Mouse (Mus musculus): ENCODE data around the gene Vmn1r202. TPM values are rescaled to one million over a fixed set of nuclear protein-coding genes. Genes with fewer than 3 reads are reported as not detected.
"Not testable (repeated sequence)": the region's sequence is repeated elsewhere in the genome, so short reads cannot be mapped to it uniquely, and the experiment has no call there.

The Vmn1r202 gene
- polyA plus RNA-seq (2021), result not detected

DNA sequence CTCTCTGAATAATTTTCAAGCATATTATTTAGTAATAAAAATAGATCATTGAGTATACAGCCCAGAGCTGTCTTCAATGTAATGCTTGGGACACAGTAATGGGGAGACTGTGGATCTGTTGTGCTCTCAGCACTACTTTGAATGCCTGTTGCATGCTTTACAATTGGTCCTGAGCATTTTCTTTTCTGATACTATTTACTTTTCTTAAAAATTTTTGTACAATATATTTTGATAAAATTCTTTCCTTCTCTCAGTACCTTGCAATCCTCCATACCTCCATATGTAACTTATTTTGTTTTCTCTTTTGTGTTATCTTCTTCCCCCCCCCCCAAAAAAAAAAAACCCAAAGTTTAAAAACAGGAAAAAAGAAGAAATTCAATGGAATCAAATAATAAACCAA lies at the start of gene Vmn1r202:
Gene Vmn1r202 (minus strand): TSS at position 101 of the 400 bp plus-strand sequence.
- TF ChIP-seq CTCF (IDR thresholded peaks at IDR 0.05), result no peak
- no peaks in the 10 kb centered on the region for H3K27me3 ChIP-seq
- DNase-seq (ENCODE audit: low read depth, low spot score) (no peak), ATAC-seq (no peak)
- POLR2A ChIA-PET, result no interaction called here
- in situ Hi-C loops (cut with MboI; ENCODE audit: low pct_unique_long_range_greater_than_20kb), result no loop called here
- CTCF ChIA-PET, result no interaction called here

DNA sequence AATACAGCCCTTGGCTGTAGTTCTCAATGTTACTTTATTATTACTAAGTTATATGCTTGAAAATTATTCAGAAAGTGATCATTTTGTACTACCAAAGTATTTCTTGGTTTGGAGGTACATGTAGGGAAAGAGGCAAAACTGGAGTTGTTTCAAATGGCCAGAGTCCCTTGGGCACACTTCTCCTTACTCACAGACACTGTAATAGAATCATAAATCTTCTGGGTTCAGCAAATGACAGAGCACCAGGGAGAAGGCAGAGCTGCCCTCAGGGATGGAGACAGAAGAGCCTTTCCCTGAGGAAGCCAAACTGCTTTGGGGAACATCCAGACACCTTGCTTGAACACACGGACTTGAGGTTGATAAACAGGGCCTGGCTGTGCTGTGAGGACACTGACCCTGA lies 47.7 kb upstream of the Vmn1r202 start, which contains the start of gene Vmn1r204:
Gene Vmn1r204 (plus strand): TSS at position 301 of the 400 bp plus-strand sequence.
- POLR2A ChIA-PET; DNase-seq (ENCODE audit: low read depth, low spot score); CTCF ChIA-PET; ATAC-seq; H3K27me3 ChIP-seq: not testable (repeated sequence)
- in situ Hi-C loops (cut with MboI; ENCODE audit: low pct_unique_long_range_greater_than_20kb), result loop anchor here (10.0 kb wide), 1 partner anchor 328 kb away; the partner anchor contains the start of gene Vmn1r193

DNA sequence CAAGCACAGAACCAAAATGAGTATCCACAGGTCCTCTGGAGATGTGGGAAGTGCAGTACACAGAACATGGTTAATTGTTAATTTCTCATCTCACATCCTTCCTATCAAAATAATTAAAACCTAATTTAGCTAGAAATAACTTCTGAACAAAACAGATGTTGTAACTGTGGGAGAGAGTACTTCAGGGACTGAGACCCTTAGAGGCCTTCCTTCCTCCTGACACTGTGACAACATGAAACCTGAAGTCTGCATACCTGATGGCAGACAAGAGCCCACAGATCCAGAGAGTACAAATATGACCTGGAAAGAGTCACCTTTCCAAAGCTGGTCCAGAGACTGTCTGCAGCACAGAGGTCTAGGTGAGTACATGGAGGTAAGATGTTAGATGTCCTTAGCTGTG lies 12.6 kb upstream of the Vmn1r202 start, which contains the start of gene Vmn1r203:
Gene Vmn1r203 (plus strand): TSS at position 301 of the 400 bp plus-strand sequence.
- ATAC-seq, result no peak
- DNase-seq (ENCODE audit: low read depth, low spot score), result no peak
- no peaks in the 10 kb centered on the region for H3K27me3 ChIP-seq
- POLR2A ChIA-PET, result no interaction called here
- CTCF ChIA-PET, result interaction anchor here (1.6 kb wide), 1 partner anchor 8 kb away, joined by 4 read pairs; no protein-coding TSS in a partner anchor
- TF ChIP-seq CTCF (IDR thresholded peaks at IDR 0.05), result no peak
- in situ Hi-C loops (cut with MboI; ENCODE audit: low pct_unique_long_range_greater_than_20kb), result no loop called here

DNA sequence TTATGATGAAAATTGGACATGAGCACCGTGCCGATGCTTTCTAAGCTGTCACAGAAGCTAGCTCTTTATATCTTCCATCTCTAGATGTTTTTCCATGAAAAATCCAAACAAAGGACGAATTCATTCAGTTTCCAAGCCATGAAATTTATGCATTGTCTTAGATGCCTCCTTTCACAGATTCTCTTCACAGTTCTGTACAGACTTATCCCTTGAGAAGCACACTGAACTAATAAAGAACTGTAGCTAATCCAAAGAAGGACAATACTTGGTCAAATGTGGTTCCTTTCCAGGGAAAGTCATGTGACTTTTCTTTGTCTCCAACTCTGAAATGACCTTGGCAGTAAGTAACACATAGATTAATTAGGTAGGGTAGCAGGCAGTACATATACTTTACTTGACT lies 2.8 kb downstream of the Vmn1r202 start:
- TF ChIP-seq CTCF (IDR thresholded peaks at IDR 0.05), result no peak
- ChIA-PET POLR2A (no interaction called here), CTCF (no interaction called here)
- no peaks in the 10 kb centered on the region for H3K27me3 ChIP-seq
- no peak for ATAC-seq
- DNase-seq (ENCODE audit: low read depth, low spot score), result no peak
- in situ Hi-C loops (cut with MboI; ENCODE audit: low pct_unique_long_range_greater_than_20kb), result no loop called here

DNA sequence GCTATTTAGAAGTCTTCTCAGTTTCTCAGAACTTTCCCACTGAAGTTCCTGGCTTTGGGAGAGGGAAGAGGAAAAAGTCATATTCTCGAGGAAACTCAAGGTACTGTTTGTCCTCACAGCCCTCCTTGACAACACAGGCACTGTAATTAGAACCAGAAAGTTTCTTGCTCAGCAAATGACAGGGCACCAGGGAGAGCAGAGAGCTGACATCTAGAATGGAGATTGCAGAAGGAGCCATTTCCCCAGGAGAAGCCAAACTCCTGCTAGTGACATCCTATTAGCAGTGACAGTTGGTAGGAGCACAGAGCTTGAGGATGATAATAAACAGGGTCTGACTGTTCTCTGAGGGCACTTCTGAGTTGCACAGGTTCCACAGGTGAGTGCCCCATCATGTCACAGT lies 33.6 kb downstream of the Vmn1r202 start, which contains the start of gene Vmn1r201:
Gene Vmn1r201 (plus strand): TSS at position 301 of the 400 bp plus-strand sequence.
- no peak for TF ChIP-seq CTCF (IDR thresholded peaks at IDR 0.05)
- DNase-seq (ENCODE audit: low read depth, low spot score) (no peak), ATAC-seq (no peak)
- ChIA-PET CTCF (no interaction called here), POLR2A (no interaction called here)
- in situ Hi-C loops (cut with MboI; ENCODE audit: low pct_unique_long_range_greater_than_20kb), result no loop called here
- no peaks in the 10 kb centered on the region for H3K27me3 ChIP-seq

DNA sequence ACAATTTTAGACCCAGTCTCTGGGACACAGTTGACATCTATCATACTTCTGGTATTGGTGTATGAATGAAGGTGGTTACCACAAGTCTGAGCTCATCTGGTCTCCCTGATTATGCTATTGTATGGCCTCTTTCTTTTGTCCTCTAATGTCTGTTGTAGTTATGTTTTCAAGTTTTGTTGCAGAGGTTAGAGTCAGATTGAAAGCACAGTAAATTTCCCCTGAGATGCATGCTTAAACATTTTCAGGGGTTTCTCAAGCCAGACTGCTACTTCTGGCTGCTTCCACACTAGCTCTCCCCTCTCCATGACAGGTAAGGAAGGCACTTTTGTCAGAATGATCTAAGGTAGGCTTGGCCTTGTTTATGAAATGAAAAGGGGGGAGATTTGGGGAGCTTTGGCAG lies 50.0 kb downstream of the Vmn1r202 start:
- TF ChIP-seq CTCF (IDR thresholded peaks at IDR 0.05), result no peak
- no peak for ATAC-seq
- CTCF ChIA-PET, result interaction anchor here (1.8 kb wide), 1 partner anchor 9 kb away, joined by 4 read pairs; no protein-coding TSS in a partner anchor
- no peak for DNase-seq (ENCODE audit: low read depth, low spot score)
- POLR2A ChIA-PET, result no interaction called here
- in situ Hi-C loops (cut with MboI; ENCODE audit: low pct_unique_long_range_greater_than_20kb), result no loop called here
- no peaks in the 10 kb centered on the region for H3K27me3 ChIP-seq

Other genes with a start within 250 kb of the Vmn1r202 start
- not detected for gene Vmn1r195, start 234.9 kb downstream of the Vmn1r202 start, polyA plus RNA-seq (2021)
- 0.03 TPM for gene Vmn1r196, start 215.5 kb downstream of the Vmn1r202 start, polyA plus RNA-seq (2021)
- not detected for gene Vmn1r197, start 180.8 kb downstream of the Vmn1r202 start, polyA plus RNA-seq (2021)
- gene Vmn1r198, start 155.0 kb downstream of the Vmn1r202 start, polyA plus RNA-seq (2021), result not detected
- not detected for gene Vmn1r199, start 125.6 kb downstream of the Vmn1r202 start, polyA plus RNA-seq (2021)
- not detected for gene Vmn1r200, start 115.0 kb downstream of the Vmn1r202 start, polyA plus RNA-seq (2021)
- gene Vmn1r201, start 33.5 kb downstream of the Vmn1r202 start, polyA plus RNA-seq (2021), result not detected
- gene Vmn1r203, start 12.7 kb upstream of the Vmn1r202 start, polyA plus RNA-seq (2021), result 0.10 TPM
- not detected for gene Vmn1r204, start 47.8 kb upstream of the Vmn1r202 start, polyA plus RNA-seq (2021)
- gene Vmn1r205, start 87.6 kb upstream of the Vmn1r202 start, polyA plus RNA-seq (2021), result not detected
- not detected for gene Vmn1r206, start 118.9 kb upstream of the Vmn1r202 start, polyA plus RNA-seq (2021)
- gene Vmn1r207-ps, start 224.2 kb upstream of the Vmn1r202 start, polyA plus RNA-seq (2021), result not detected

All from Patski (cell line).